Mouse (Mus musculus) brain, embryonic 14.5 days (tissue): ENCODE measurements around the gene Psmb2.
A peak's percentile ranks its signal among the peaks of the same experiment; 100 is the strongest.

Experiments
- CTCF ChIP-seq: fragments of 200-500 bp; IDR thresholded peaks from 2 replicates; pipeline ENCODE4 v1.5.1; 2012; ENCODE audit warnings: inconsistent platforms, mild to moderate bottlenecking, moderate library complexity, borderline replicate concordance; ENCODE audit not compliant: insufficient read depth, insufficient read length; ENCODE audit errors: extremely low read depth
- POLR2A ChIP-seq: fragments of 200-500 bp; IDR thresholded peaks from 2 replicates; pipeline ENCODE4 v1.6.1; 2012; ENCODE audit warnings: mild to moderate bottlenecking, inconsistent platforms, borderline replicate concordance; ENCODE audit not compliant: poor library complexity, insufficient read depth, insufficient read length, severe bottlenecking; ENCODE audit errors: extremely low read depth

GRCm38 (mm10) chr4:126677054-126678003 lies at the start of gene Psmb2:
- TF ChIP-seq POLR2A (peak; percentile 50; the same call in 1 of the 2 replicates), CTCF (no peak)
